Mouse (Mus musculus): ENCODE data around the gene Junb.

DNA sequence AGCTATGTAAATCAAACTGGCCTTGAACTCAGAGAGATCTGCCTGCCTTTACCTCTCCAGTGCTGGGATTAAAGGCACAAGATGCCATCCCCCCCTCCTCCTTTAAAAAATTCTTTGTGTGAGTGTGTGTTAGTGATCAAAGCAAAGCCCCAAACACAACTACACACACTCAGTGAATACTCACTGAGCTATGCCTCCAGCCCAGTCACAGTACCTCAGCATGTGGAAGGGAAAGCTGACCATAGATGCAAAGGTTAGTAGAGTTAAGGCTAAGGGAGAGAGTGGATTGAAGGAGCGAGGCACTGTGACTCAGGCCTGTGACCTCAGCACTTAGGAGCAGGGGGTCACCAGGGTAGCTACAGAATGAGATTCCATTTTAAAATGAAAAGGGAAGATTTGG lies 5.4 kb downstream of the Junb start:
- TF ChIP-seq CTCF (conservative IDR thresholded peaks at IDR 0.05; ENCODE audit: insufficient read depth, insufficient read length, low read depth, low read length) = no peak
- TF ChIP-seq POLR2A (IDR thresholded peaks at IDR 0.05; ENCODE audit: low read depth, low read length) = no peak
